Mouse (Mus musculus) left cerebral cortex, adult 9 months (tissue): Measurements from ENCODE around the gene Gpr15.
A peak's percentile ranks its signal among the peaks of the same experiment; 100 is the strongest.

ENCODE experiments used
- DNase-seq, 2 experiments: peaks; one replicate each; pipeline ENCODE4 v3.0.0; 2022; ENCODE audit warnings: low spot score in 2 of 2

Gene Gpr15

GRCm38 (mm10) chr16:58671212-58671985 lies 47.5 kb downstream of the Gpr15 start:
- no peak for DNase-seq

- no peak for DNase-seq
Observed at GRCm38 (mm10) chr16:58670643-58671042, 48.2 kb downstream of the Gpr15 start.

GRCm38 (mm10) chr16:58669917-58670630 lies 48.8 kb downstream of the Gpr15 start, which contains the start of gene Cpox:
Gene Cpox, plus strand, starts transcription at chr16:58670292.
- peak; percentile 50 to 80 for DNase-seq

- no peak for DNase-seq
Observed at GRCm38 (mm10) chr16:58669264-58669663, 49.6 kb downstream of the Gpr15 start.

- DNase-seq, result no peak
Observed at GRCm38 (mm10) chr16:58668586-58668985, 50.3 kb downstream of the Gpr15 start.
